In the genomic region with DNA sequence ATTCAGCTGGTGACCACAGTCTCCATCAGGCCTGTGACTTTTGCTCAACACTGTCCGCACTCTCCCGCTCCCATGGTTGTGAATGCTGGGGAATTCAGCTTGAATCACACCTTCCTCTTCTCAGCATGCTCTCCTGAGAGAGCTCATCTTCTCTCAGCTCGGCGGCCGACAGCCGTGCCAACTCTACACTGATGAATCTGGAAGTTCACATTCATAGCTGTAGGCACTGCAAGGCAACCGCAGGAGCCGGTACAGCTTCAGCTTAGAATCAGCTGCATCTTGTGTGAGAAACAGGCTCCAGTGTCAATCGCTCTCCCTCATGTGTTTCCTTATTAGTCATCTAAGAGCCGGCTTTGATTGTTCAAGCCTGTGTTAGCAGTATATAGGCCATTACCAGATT, we compare ENCODE assay signal across 19 mouse cellular contexts.
DNase-seq lines count a peak whose midpoint lies in the region; ATAC-seq and TF ChIP-seq lines count a peak whose summit lies in the region.
"Had no signal": no experiment of that assay in that cellular context is flagged by ENCODE, and none has a peak within 500 bp of the region (broad histone marks: within the 10 kb centered on the region; RNA-seq: fewer than 3 reads in every experiment).

No protein-coding gene starts in this region.

- no peak overlapping the region for H3K9ac ChIP-seq in midbrain, postnatal 0 days (replicated peaks; ENCODE audit: low read length, poor library complexity, severe bottlenecking)
- H3K9ac ChIP-seq: heart, embryonic 13.5 days; hindbrain, embryonic 13.5 days; liver, embryonic 14.5 days; midbrain, embryonic 13.5 days; neural tube, embryonic 13.5 days had no signal

- no peaks in the 10 kb centered on the region for H3K9me3 ChIP-seq in midbrain, postnatal 0 days (ENCODE audit: low read length)
- no peaks in the 10 kb centered on the region for H3K9me3 ChIP-seq in heart, embryonic 10.5 days
- H3K9me3 ChIP-seq: heart, embryonic 13.5 days; hindbrain, embryonic 13.5 days; midbrain, embryonic 13.5 days; neural tube, embryonic 13.5 days had no signal

- TF ChIP-seq CTCF in layer of hippocampus, adult 2 months (conservative IDR thresholded peaks at IDR 0.05): no peak
- TF ChIP-seq CTCF in midbrain, postnatal 0 days (IDR thresholded peaks at IDR 0.05): no peak

- intact Hi-C loops in left cerebral cortex, postnatal 10 days (cut with DNase I): no loop called here

- H3K27ac ChIP-seq in layer of hippocampus, adult 2 months: peak overlapping the region; percentile 90
- H3K27ac ChIP-seq in midbrain, postnatal 0 days (ENCODE audit: low read depth, low read length): no peak overlapping the region
- no peak overlapping the region for H3K27ac ChIP-seq in heart, embryonic 10.5 days
- H3K27ac ChIP-seq: heart, embryonic 13.5 days; hindbrain, embryonic 13.5 days; liver, embryonic 14.5 days; midbrain, embryonic 13.5 days; neural tube, embryonic 13.5 days had no signal

- H3K4me3 ChIP-seq in layer of hippocampus, adult 2 months: no peak overlapping the region
- H3K4me3 ChIP-seq in midbrain, postnatal 0 days (ENCODE audit: low read depth, low read length): no peak overlapping the region
- H3K4me3 ChIP-seq in heart, embryonic 10.5 days: no peak overlapping the region
- H3K4me3 ChIP-seq: heart, embryonic 13.5 days; hindbrain, embryonic 13.5 days; midbrain, embryonic 13.5 days; neural tube, embryonic 13.5 days had no signal

- no peak overlapping the region for H3K4me2 ChIP-seq in midbrain, postnatal 0 days (ENCODE audit: low read depth, low read length, poor library complexity, severe bottlenecking)
- H3K4me2 ChIP-seq: heart, embryonic 13.5 days; hindbrain, embryonic 13.5 days; midbrain, embryonic 13.5 days; neural tube, embryonic 13.5 days had no signal

- no peak for DNase-seq in layer of hippocampus, adult 2 months (ENCODE audit: low spot score in 2 of 2)
- no peak for DNase-seq in layer of hippocampus, adult 9-10 months (ENCODE audit: low spot score)
- DNase-seq in brain, adult 2 months (ENCODE audit: low read depth, low spot score): peak; percentile 88
- DNase-seq in left cerebral cortex, postnatal 10 days (ENCODE audit: extremely low spot score in 1 of 2, low spot score in 2 of 2): peak; percentile 37 to 47
- DNase-seq in right cerebral cortex, postnatal 14 days: peak; percentile 55
- DNase-seq in midbrain, postnatal 0 days (ENCODE audit: low spot score): no peak
- DNase-seq in heart, embryonic 10.5 days (ENCODE audit: low spot score): no peak
- DNase-seq: adrenal gland, adult 2 months; cerebellum, adult 9-11 months; embryo, embryonic 11 days; kidney, adult 2 months; kidney, postnatal 10 days; thymus, postnatal 25 days had no signal

- no peaks in the 10 kb centered on the region for H3K27me3 ChIP-seq in midbrain, postnatal 0 days (ENCODE audit: insufficient read depth, low read length)
- peaks cover 3% of the 10 kb centered on the region; the same call in 1 of the 2 replicates for H3K27me3 ChIP-seq in heart, embryonic 10.5 days (ENCODE audit: insufficient read depth, poor library complexity, severe bottlenecking)
- H3K27me3 ChIP-seq: hindbrain, embryonic 13.5 days; midbrain, embryonic 13.5 days; neural tube, embryonic 13.5 days had no signal

- WGBS in midbrain, postnatal 0 days: 74% methylated on average over 10 of the region's 10 CpGs
- 82% methylated on average over 10 of the region's 10 CpGs for WGBS in heart, embryonic 10.5 days

- ATAC-seq in midbrain, postnatal 0 days (ENCODE audit: low FRiP score): no peak
- ATAC-seq: inflammation-experienced regulatory T-cells, adult 6 months; midbrain, embryonic 13.5 days had no signal

- H3K36me3 ChIP-seq in midbrain, postnatal 0 days (ENCODE audit: insufficient read depth, low read length): no peaks in the 10 kb centered on the region
- H3K36me3 ChIP-seq in heart, embryonic 10.5 days: no peaks in the 10 kb centered on the region
- H3K36me3 ChIP-seq: heart, embryonic 13.5 days; hindbrain, embryonic 13.5 days; midbrain, embryonic 13.5 days; neural tube, embryonic 13.5 days had no signal

- 0 out of 2 replicates have a peak, but pooled peaks cover 2% of the 10 kb centered on the region for H3K4me1 ChIP-seq in midbrain, postnatal 0 days (ENCODE audit: insufficient read depth, low read length)
- 0 out of 2 replicates have a peak, but pooled peaks cover 3% of the 10 kb centered on the region for H3K4me1 ChIP-seq in heart, embryonic 10.5 days
- H3K4me1 ChIP-seq: heart, embryonic 13.5 days; midbrain, embryonic 13.5 days had no signal

Comparison
In these comparisons a context has a peak if more than half of its experiments do, and no peak if none do; other contexts are left out.
1. DNase-seq: peak in brain, adult 2 months (single experiment), left cerebral cortex, postnatal 10 days (2 of 2) and right cerebral cortex, postnatal 14 days (single experiment); none in layer of hippocampus, adult 2 months (0 of 2), layer of hippocampus, adult 9-10 months (single experiment), midbrain, postnatal 0 days (single experiment) and heart, embryonic 10.5 days (single experiment).